Mouse (Mus musculus) kidney, adult 2 months (tissue): ENCODE results near the gene Tcf25. TPM values are rescaled to one million over a fixed set of nuclear protein-coding genes. Genes with fewer than 3 reads are reported as not detected.

Experiments used
- DNase-seq: peaks from one replicate; pipeline ENCODE4 v3.0.0; 2021
- H3K27ac ChIP-seq: fragments of 200-500 bp; 2 replicates; pipeline ENCODE4 v1.5.1; 2012; ENCODE audit warnings: low read depth, low read length, control low read depth, inconsistent platforms; ENCODE audit not compliant: insufficient read depth
- H3K27me3 ChIP-seq: fragments of 200-500 bp; replicated peaks from 2 replicates; pipeline ENCODE4 v1.6.1; 2012; ENCODE audit warnings: mild to moderate bottlenecking, moderate library complexity, low read length, inconsistent platforms; ENCODE audit not compliant: control insufficient read depth, insufficient read depth
- H3K36me3 ChIP-seq: fragments of 200-500 bp; 2 replicates; pipeline ENCODE4 v1.6.1; 2012; ENCODE audit warnings: mild to moderate bottlenecking, moderate library complexity, low read length, inconsistent platforms; ENCODE audit not compliant: control insufficient read depth, insufficient read depth
- H3K4me1 ChIP-seq: fragments of 200-500 bp; 2 replicates; pipeline ENCODE4 v1.6.1; 2011; ENCODE audit warnings: low read length; ENCODE audit not compliant: control insufficient read depth, insufficient read depth
- H3K4me3 ChIP-seq: fragments of 200-500 bp; 2 replicates; pipeline ENCODE4 v1.5.1; 2011; ENCODE audit warnings: mild to moderate bottlenecking, low read depth, low read length, control low read depth; ENCODE audit not compliant: insufficient read depth
- CTCF ChIP-seq: fragments of 200-500 bp; conservative IDR thresholded peaks from 2 replicates; pipeline ENCODE4 v1.5.1; 2011; ENCODE audit warnings: low read depth, mild to moderate bottlenecking, control low read depth, low read length, moderate library complexity, mixed read lengths; ENCODE audit not compliant: insufficient read depth, insufficient read length
- POLR2A ChIP-seq: fragments of 200-500 bp; IDR thresholded peaks from one replicate; pipeline ENCODE4 v1.6.1; 2011; ENCODE audit warnings: low read depth, low read length, control low read depth
- WGBS: fragments of 180-500 bp; shearing (Covaris S2); methylation state at CpG from one replicate; pipeline ENCODE4 v1.1.7; 2018; 5-methylcytosine and 5-hydroxymethylcytosine counted together
- polyA plus RNA-seq: library from polyadenylated mRNA; depleted of rRNA; stranded (reverse); fragments of >200 nt; gene quantifications from 2 replicates; pipeline ENCODE4 v1.2.3, GENCODE M21; 2012

Tcf25 gene
- polyA plus RNA-seq, 1 experiment, result 164 TPM

- TF ChIP-seq POLR2A (no peak), CTCF (no peak)
- H3K4me3 ChIP-seq, result no peak overlapping the region
- H3K36me3 ChIP-seq, result no peaks in the 10 kb centered on the region
- DNase-seq, result peak; percentile 10
- 68% methylated on average over 27 of the region's 27 CpGs for WGBS
- H3K27me3 ChIP-seq, result no peaks in the 10 kb centered on the region
- H3K4me1 ChIP-seq, result no peaks in the 10 kb centered on the region
- H3K27ac ChIP-seq, result no peak overlapping the region
These were observed 32.2 kb upstream of the Tcf25 start for GRCm38 (mm10) chr8:123341040-123342015.

GRCm38 (mm10) chr8:123342253-123342652 is 31.3 kb upstream of the Tcf25 start:
- DNase-seq, result peak; percentile 35
- 47% methylated on average over 8 of the region's 8 CpGs for WGBS
- no peak overlapping the region for H3K4me3 ChIP-seq
- peak overlapping the region; percentile 45 for H3K27ac ChIP-seq
- no peaks in the 10 kb centered on the region for H3K36me3 ChIP-seq
- H3K4me1 ChIP-seq, result no peaks in the 10 kb centered on the region
- no peak for TF ChIP-seq POLR2A
- no peaks in the 10 kb centered on the region for H3K27me3 ChIP-seq

- TF ChIP-seq POLR2A (no peak), CTCF (no peak)
- Histone ChIP-seq H3K4me1 (no peaks in the 10 kb centered on the region), H3K36me3 (no peaks in the 10 kb centered on the region), H3K27ac (peak overlapping the region; percentile 13), H3K27me3 (no peaks in the 10 kb centered on the region), H3K4me3 (no peak overlapping the region)
- DNase-seq, result no peak
- WGBS, result 52% methylated on average over 7 of the region's 7 CpGs
These were observed 30.6 kb upstream of the Tcf25 start for GRCm38 (mm10) chr8:123342911-123343310.

GRCm38 (mm10) chr8:123343422-123343821 is 30.1 kb upstream of the Tcf25 start:
- peak; percentile 45 for DNase-seq
- TF ChIP-seq CTCF (no peak), POLR2A (no peak)
- no peak overlapping the region for H3K4me3 ChIP-seq
- H3K4me1 ChIP-seq, result peaks cover under 1% of the 10 kb centered on the region; the same call in 1 of the 2 replicates
- H3K27ac ChIP-seq, result peak overlapping the region; percentile 13; the same call in 1 of the 2 replicates
- 52% methylated on average over 12 of the region's 12 CpGs for WGBS
- H3K36me3 ChIP-seq, result no peaks in the 10 kb centered on the region
- no peaks in the 10 kb centered on the region for H3K27me3 ChIP-seq

- Histone ChIP-seq H3K27me3 (no peaks in the 10 kb centered on the region), H3K4me3 (no peak overlapping the region), H3K36me3 (no peaks in the 10 kb centered on the region), H3K27ac (no peak overlapping the region), H3K4me1 (peaks cover 7% of the 10 kb centered on the region; the same call in 1 of the 2 replicates)
- no peak for DNase-seq
- 68% methylated on average over 8 of the region's 8 CpGs for WGBS
- no peak for TF ChIP-seq CTCF
- no peak for TF ChIP-seq POLR2A
These were observed 28.4 kb upstream of the Tcf25 start for GRCm38 (mm10) chr8:123345135-123345534.

GRCm38 (mm10) chr8:123345856-123346255 is 27.7 kb upstream of the Tcf25 start:
- Histone ChIP-seq H3K27me3 (no peaks in the 10 kb centered on the region), H3K36me3 (no peaks in the 10 kb centered on the region), H3K4me3 (no peak overlapping the region), H3K4me1 (peaks cover 7% of the 10 kb centered on the region; the same call in 1 of the 2 replicates), H3K27ac (no peak overlapping the region)
- no peak for DNase-seq
- 72% methylated on average over 6 of the region's 6 CpGs for WGBS
- no peak for TF ChIP-seq CTCF
- no peak for TF ChIP-seq POLR2A

- Histone ChIP-seq H3K4me1 (peaks cover 7% of the 10 kb centered on the region; the same call in 1 of the 2 replicates), H3K27ac (no peak overlapping the region)
These were observed 26.3 kb upstream of the Tcf25 start for GRCm38 (mm10) chr8:123347293-123347692.

More at GRCm38 (mm10) chr8:123347293-123347692, 26.3 kb upstream of the Tcf25 start:
- 75% methylated on average over 2 of the region's 2 CpGs for WGBS
- DNase-seq, result no peak
- no peaks in the 10 kb centered on the region for H3K27me3 ChIP-seq
- no peaks in the 10 kb centered on the region for H3K36me3 ChIP-seq
- no peak overlapping the region for H3K4me3 ChIP-seq
- TF ChIP-seq CTCF (no peak), POLR2A (no peak)
